In genomic region chr10:107233825-107234224, GRCm38 (mm10) we compare ENCODE assay signal across 18 mouse cellular contexts. TPM values are rescaled to one million over a fixed set of nuclear protein-coding genes. Genes with fewer than 3 reads are reported as not detected.
"Had no signal": no experiment of that assay in that cellular context is flagged by ENCODE, and none has a peak within 500 bp of the region (broad histone marks: within the 10 kb centered on the region; RNA-seq: fewer than 3 reads in every experiment).

No protein-coding gene starts in this region.

- H3K4me2 ChIP-seq: neural tube, embryonic 12.5 days; neural tube, embryonic 13.5 days; neural tube, embryonic 15.5 days; stomach, embryonic 15.5 days had no signal

- H3K4me1 ChIP-seq: neural tube, embryonic 12.5 days; neural tube, embryonic 13.5 days; neural tube, embryonic 15.5 days; stomach, embryonic 15.5 days had no signal

- H3K9me3 ChIP-seq: neural tube, embryonic 12.5 days; neural tube, embryonic 13.5 days; neural tube, embryonic 15.5 days; stomach, embryonic 15.5 days had no signal

- H3K9ac ChIP-seq: neural tube, embryonic 12.5 days; neural tube, embryonic 13.5 days; neural tube, embryonic 15.5 days; stomach, embryonic 15.5 days had no signal

- H3K27ac ChIP-seq: neural tube, embryonic 12.5 days; neural tube, embryonic 13.5 days; neural tube, embryonic 15.5 days; stomach, embryonic 15.5 days; stomach, postnatal 0 days had no signal

- H3K36me3 ChIP-seq: neural tube, embryonic 12.5 days; neural tube, embryonic 13.5 days; neural tube, embryonic 15.5 days; stomach, embryonic 15.5 days had no signal

- DNase-seq: retina, postnatal 1 day; right cerebral cortex, adult 18-20 months; right cerebral cortex, postnatal 14 days; right cerebral cortex, postnatal 25 days; right cerebral cortex, postnatal 4 days; spleen, adult 18-20 months; thymus, adult 18-20 months; thymus, postnatal 14 days; thymus, postnatal 25 days; thymus, postnatal 36 days; thymus, postnatal 4 days had no signal

- H3K4me3 ChIP-seq: neural tube, embryonic 12.5 days; neural tube, embryonic 13.5 days; neural tube, embryonic 15.5 days; stomach, embryonic 15.5 days had no signal

- H3K27me3 ChIP-seq: neural tube, embryonic 12.5 days; neural tube, embryonic 13.5 days; neural tube, embryonic 15.5 days; stomach, embryonic 15.5 days had no signal

RNA-seq across cellular contexts. Expression of gene Lin7a, which starts 37.7 kb away (rescaled TPM):
- total RNA-seq: neutrophil, adult 5-6 weeks had no signal
- polyA plus RNA-seq: spleen, adult 2 months had no signal
